Mouse (Mus musculus) CH12.LX (cell line): ENCODE measurements around the gene Mtch2. TPM values are rescaled to one million over a fixed set of nuclear protein-coding genes. Genes with fewer than 3 reads are reported as not detected.

Experiments used
- DNase-seq: peaks from one replicate; pipeline ENCODE4 v3.0.0-alpha.2; 2013; ENCODE audit errors: extremely low read depth
- H3K27ac ChIP-seq: 2 replicates; pipeline ENCODE4 v1.5.1; 2012; ENCODE audit warnings: low read depth, mild to moderate bottlenecking, control low read depth, moderate library complexity; ENCODE audit not compliant: insufficient read depth
- H3K27me3 ChIP-seq: replicated peaks from 2 replicates; pipeline ENCODE3; 2012; ENCODE audit warnings: inconsistent platforms
- H3K36me3 ChIP-seq, 2 experiments: replicated peaks in 1 of 2; 2 replicates each; pipeline versions ENCODE3 to v1.6.1; 2012; ENCODE audit warnings: inconsistent platforms in 1 of 2, low read length in 1 of 2, mild to moderate bottlenecking in 1 of 2, mixed read lengths in 1 of 2, moderate library complexity in 1 of 2; ENCODE audit not compliant: control insufficient read depth in 1 of 2, insufficient read depth in 1 of 2
- H3K4me1 ChIP-seq, 2 experiments: 2 replicates each; pipeline ENCODE4 v1.6.1; 2012; ENCODE audit warnings: inconsistent platforms in 1 of 2, moderate library complexity in 1 of 2; ENCODE audit not compliant: insufficient read depth in 2 of 2, control insufficient read depth in 1 of 2
- H3K4me2 ChIP-seq: 2 replicates; pipeline ENCODE4 v1.6.1; 2012; ENCODE audit warnings: low read depth, mild to moderate bottlenecking, control low read depth; ENCODE audit not compliant: poor library complexity, insufficient read depth, severe bottlenecking
- H3K4me3 ChIP-seq, 3 experiments: fragments of 150-350 bp in 1 of 3; sonication (generic) in 1 of 3; replicated peaks in 1 of 3; 2 replicates each; pipeline versions ENCODE3 to v1.5.1; 2011 to 2012; ENCODE audit warnings: low read depth in 2 of 3, low read length in 2 of 3, mild to moderate bottlenecking in 2 of 3, moderate library complexity in 2 of 3, control low read depth in 1 of 3, improper control_type of control experiment in 1 of 3, inconsistent platforms in 1 of 3, mixed read lengths in 1 of 3; ENCODE audit not compliant: poor library complexity in 1 of 3
- H3K79me2 ChIP-seq: replicated peaks from 2 replicates; pipeline ENCODE4 v1.6.1; 2012; ENCODE audit warnings: mild to moderate bottlenecking, moderate library complexity; ENCODE audit not compliant: control insufficient read depth, poor library complexity, insufficient read depth, severe bottlenecking; ENCODE audit errors: extremely low read depth
- H3K9ac ChIP-seq: 2 replicates; pipeline ENCODE4 v1.6.1; 2012; ENCODE audit warnings: low read depth, mild to moderate bottlenecking, control low read depth, moderate library complexity; ENCODE audit not compliant: insufficient read depth
- H3K9me3 ChIP-seq: replicated peaks from 2 replicates; pipeline ENCODE3; 2012; ENCODE audit warnings: low read length, inconsistent platforms, mixed read lengths
- CTCF ChIP-seq, 2 experiments: IDR thresholded peaks in 1 of 2; conservative IDR thresholded peaks in 1 of 2; 2 replicates each; pipeline ENCODE4 v1.5.1; 2011 to 2012; ENCODE audit warnings: low read depth in 2 of 2, low read length in 2 of 2, improper control_type of control experiment in 1 of 2, inconsistent platforms in 1 of 2, mild to moderate bottlenecking in 1 of 2, moderate library complexity in 1 of 2
- E2F4 ChIP-seq: IDR thresholded peaks from 2 replicates; pipeline ENCODE4 v1.6.1; 2011; ENCODE audit warnings: low read depth, low read length, improper control_type of control experiment; ENCODE audit not compliant: insufficient replicate concordance
- JUND ChIP-seq: conservative IDR thresholded peaks from 2 replicates; pipeline ENCODE4 v1.6.1; 2011; ENCODE audit warnings: low read depth, low read length, improper control_type of control experiment
- MEF2A ChIP-seq: IDR thresholded peaks from 2 replicates; pipeline ENCODE4 v1.6.1; 2014; ENCODE audit warnings: low read depth, mild to moderate bottlenecking, inconsistent platforms, low read length, improper control_type of control experiment, borderline replicate concordance
- POLR2A ChIP-seq: IDR thresholded peaks from 2 replicates; pipeline ENCODE4 v1.6.1; 2011; ENCODE audit warnings: low read depth, mild to moderate bottlenecking, improper control_type of control experiment, low read length
- USF1 ChIP-seq: IDR thresholded peaks from 2 replicates; pipeline ENCODE4 v1.6.1; 2014; ENCODE audit warnings: low read depth, mild to moderate bottlenecking, inconsistent platforms, low read length, improper control_type of control experiment
- ZNF384 ChIP-seq: IDR thresholded peaks from 2 replicates; pipeline ENCODE4 v1.6.1; 2012; ENCODE audit warnings: low read depth, low read length, improper control_type of control experiment, inconsistent platforms
- dilution Hi-C: fragments of 300-500 bp; cut with MboI; formaldehyde crosslinking; loops from 2 replicates; pipeline ENCODE4 v1.14.3; 2020; ENCODE audit warnings: low sequenced_read_pairs; ENCODE audit not compliant: extremely low pct_unique_long_range_greater_than_20kb, extremely low pct_ligation_motif_present
- in situ Hi-C: fragments of 300-500 bp; cut with MboI; formaldehyde crosslinking; loops from 3 replicates; pipeline ENCODE4 v1.14.3; 2019; ENCODE audit warnings: low sequenced_read_pairs, low pct_ligation_motif_present, low pct_unique_long_range_greater_than_20kb, mixed read lengths
- polyA plus RNA-seq: library from polyadenylated mRNA; unstranded; fragments of >175 nt; gene quantifications from 2 replicates; pipeline ENCODE4 v1.2.1, GENCODE M21; 2012; ENCODE audit warnings: low read depth; ENCODE audit not compliant: insufficient read length
- total RNA-seq, 2 experiments: library from RNA; depleted of rRNA; stranded (reverse); fragments of 300-350 nt in 1 of 2; fragments of >200 nt in 1 of 2; gene quantifications; 2 replicates each; pipeline ENCODE4 v1.2.3; 2012 to 2014

Gene Mtch2
- total and polyA plus RNA-seq, 3 experiments, result 70.0 to 162 (median 158) TPM

DNA sequence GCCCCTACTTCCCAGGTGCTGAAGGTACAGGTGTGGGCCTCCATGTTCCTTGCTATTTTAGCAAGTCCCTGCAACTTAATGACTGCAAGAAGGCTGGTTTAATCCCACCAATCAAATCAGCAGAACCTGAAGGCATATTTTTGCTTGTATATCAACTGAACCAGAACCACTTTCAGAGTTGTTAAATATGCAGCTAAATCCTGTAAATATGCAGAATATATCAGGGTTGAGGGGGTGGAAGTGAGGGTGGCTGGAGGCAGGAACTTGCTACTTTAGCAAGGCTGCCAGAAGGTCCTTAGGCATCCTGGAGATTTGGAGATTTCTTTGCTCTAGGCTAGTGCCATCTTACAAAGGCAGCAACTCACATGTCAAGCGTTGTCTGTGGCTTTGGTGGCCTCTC lies 68.6 kb downstream of the Mtch2 start:
- dilution Hi-C loops (no loop called here), in situ Hi-C loops (no loop called here)
- H3K36me3 ChIP-seq, result peaks cover 21 to 41% of the 10 kb centered on the region in 2 experiments

More for the DNA sequence above, 68.6 kb downstream of the Mtch2 start:
- peaks cover 0 to 16% of the 10 kb centered on the region in 2 experiments; a peak in 2 of 4 replicates for H3K4me1 ChIP-seq
- TF ChIP-seq JUND (no peak), E2F4 (no peak), ZNF384 (no peak), POLR2A (no peak), MEF2A (no peak), CTCF (conservative IDR thresholded peaks at IDR 0.05 in 1 of 2, IDR thresholded peaks at IDR 0.05 in 1 of 2; ENCODE audit: low read depth in 2 of 2, low read length in 2 of 2) (no peak), USF1 (no peak)
- H3K79me2 ChIP-seq, result peaks cover 33% of the 10 kb centered on the region
- H3K9ac ChIP-seq, result no peak overlapping the region; the same call in 1 of the 2 replicates
- no peaks in the 10 kb centered on the region for H3K9me3 ChIP-seq
- H3K4me2 ChIP-seq, result peak overlapping the region; percentile 93
- no peak for DNase-seq
- H3K27me3 ChIP-seq, result no peaks in the 10 kb centered on the region
- peak overlapping the region in 1 of 3 experiments; percentile 78 for H3K4me3 ChIP-seq
- no peak overlapping the region for H3K27ac ChIP-seq

Other genes with a start within 250 kb of the Mtch2 start
- gene Nup160, start 169.9 kb upstream of the Mtch2 start, total RNA-seq (2012; rRNA removed), result 32.7 and 37.5 TPM in 2 replicates
- gene Nup160, start 169.9 kb upstream of the Mtch2 start, total RNA-seq (2014; rRNA removed), result 59.1 and 73.4 TPM in 2 replicates
- 71.8 and 79.3 TPM in 2 replicates for gene Nup160, start 169.9 kb upstream of the Mtch2 start, polyA plus RNA-seq
- 33.6 and 41.3 TPM in 2 replicates for gene Fnbp4, start 101.8 kb upstream of the Mtch2 start, total RNA-seq (2012; rRNA removed)
- gene Fnbp4, start 101.8 kb upstream of the Mtch2 start, total RNA-seq (2014; rRNA removed), result 48.8 and 54.9 TPM in 2 replicates
- 66.7 and 74.0 TPM in 2 replicates for gene Fnbp4, start 101.8 kb upstream of the Mtch2 start, polyA plus RNA-seq
- gene Agbl2, start 64.4 kb upstream of the Mtch2 start, total RNA-seq (2012; rRNA removed), result not detected in 2 replicates
- gene Agbl2, start 64.4 kb upstream of the Mtch2 start, total RNA-seq (2014; rRNA removed), result not detected in 2 replicates
- gene Agbl2, start 64.4 kb upstream of the Mtch2 start, polyA plus RNA-seq, result not detected in 2 replicates
- not detected in 2 replicates for gene C1qtnf4, start 38.7 kb downstream of the Mtch2 start, total RNA-seq (2012; rRNA removed)
- gene C1qtnf4, start 38.7 kb downstream of the Mtch2 start, total RNA-seq (2014; rRNA removed), result not detected in 2 replicates
- not detected in 2 replicates for gene C1qtnf4, start 38.7 kb downstream of the Mtch2 start, polyA plus RNA-seq
- 20.5 and 28.4 TPM in 2 replicates for gene Kbtbd4, start 57.6 kb downstream of the Mtch2 start, total RNA-seq (2012; rRNA removed)
- gene Kbtbd4, start 57.6 kb downstream of the Mtch2 start, total RNA-seq (2014; rRNA removed), result 19.5 and 20.1 TPM in 2 replicates
- gene Kbtbd4, start 57.6 kb downstream of the Mtch2 start, polyA plus RNA-seq, result 21.7 and 24.9 TPM in 2 replicates
- 133 and 146 TPM in 2 replicates for gene Ndufs3, start 57.7 kb downstream of the Mtch2 start, total RNA-seq (2012; rRNA removed)
- 182 and 195 TPM in 2 replicates for gene Ndufs3, start 57.7 kb downstream of the Mtch2 start, total RNA-seq (2014; rRNA removed)
- 185 and 190 TPM in 2 replicates for gene Ndufs3, start 57.7 kb downstream of the Mtch2 start, polyA plus RNA-seq
- 29.7 and 33.8 TPM in 2 replicates for gene Celf1, start 93.2 kb downstream of the Mtch2 start, total RNA-seq (2012; rRNA removed)
- gene Celf1, start 93.2 kb downstream of the Mtch2 start, total RNA-seq (2014; rRNA removed), result 50.9 and 52.8 TPM in 2 replicates
- 67.4 and 69.7 TPM in 2 replicates for gene Celf1, start 93.2 kb downstream of the Mtch2 start, polyA plus RNA-seq
- gene Rapsn, start 188.5 kb downstream of the Mtch2 start, total RNA-seq (2012; rRNA removed), result 0.08 TPM in 1 of 2 replicates, not detected in the other
- gene Rapsn, start 188.5 kb downstream of the Mtch2 start, total RNA-seq (2014; rRNA removed), result 0.15 TPM in 1 of 2 replicates, not detected in the other
- 0.40 TPM in 1 of 2 replicates, not detected in the other for gene Rapsn, start 188.5 kb downstream of the Mtch2 start, polyA plus RNA-seq
- 214 and 283 TPM in 2 replicates for gene Psmc3, start 206.9 kb downstream of the Mtch2 start, total RNA-seq (2012; rRNA removed)
- 242 and 257 TPM in 2 replicates for gene Psmc3, start 206.9 kb downstream of the Mtch2 start, total RNA-seq (2014; rRNA removed)
- gene Psmc3, start 206.9 kb downstream of the Mtch2 start, polyA plus RNA-seq, result 284 and 353 TPM in 2 replicates
- 7.5 and 8.4 TPM in 2 replicates for gene Slc39a13, start 223.3 kb downstream of the Mtch2 start, total RNA-seq (2012; rRNA removed)
- 3.5 and 4.3 TPM in 2 replicates for gene Slc39a13, start 223.3 kb downstream of the Mtch2 start, total RNA-seq (2014; rRNA removed)
- gene Slc39a13, start 223.3 kb downstream of the Mtch2 start, polyA plus RNA-seq, result 7.2 and 8.1 TPM in 2 replicates
- gene Spi1, start 235.2 kb downstream of the Mtch2 start, total RNA-seq (2012; rRNA removed), result 22.7 and 24.7 TPM in 2 replicates
- 29.7 and 42.6 TPM in 2 replicates for gene Spi1, start 235.2 kb downstream of the Mtch2 start, total RNA-seq (2014; rRNA removed)
- 35.2 and 45.7 TPM in 2 replicates for gene Spi1, start 235.2 kb downstream of the Mtch2 start, polyA plus RNA-seq